Mouse (Mus musculus) adrenal gland, adult 8-10 months (tissue): ENCODE data around the gene Mettl27. TPM values are rescaled to one million over a fixed set of nuclear protein-coding genes. Genes with fewer than 3 reads are reported as not detected.

ENCODE experiments used
- DNase-seq: peaks from one replicate; pipeline ENCODE4 v3.0.0; 2022
- total RNA-seq, 4 experiments: library from RNA; stranded (reverse); gene quantifications; 2 replicates each; pipeline ENCODE4 v1.2.4; 2022

Mettl27 gene
- total RNA-seq, 4 experiments from 2014 or later = 22.1 to 55.7 (median 44.6) TPM

GRCm38 (mm10) chr5:134986298-134987268, 54.4 kb downstream of the Mettl27 start:
- no peak for DNase-seq

GRCm38 (mm10) chr5:134989166-134989565, 57.0 kb downstream of the Mettl27 start:
- DNase-seq = no peak

DNA sequence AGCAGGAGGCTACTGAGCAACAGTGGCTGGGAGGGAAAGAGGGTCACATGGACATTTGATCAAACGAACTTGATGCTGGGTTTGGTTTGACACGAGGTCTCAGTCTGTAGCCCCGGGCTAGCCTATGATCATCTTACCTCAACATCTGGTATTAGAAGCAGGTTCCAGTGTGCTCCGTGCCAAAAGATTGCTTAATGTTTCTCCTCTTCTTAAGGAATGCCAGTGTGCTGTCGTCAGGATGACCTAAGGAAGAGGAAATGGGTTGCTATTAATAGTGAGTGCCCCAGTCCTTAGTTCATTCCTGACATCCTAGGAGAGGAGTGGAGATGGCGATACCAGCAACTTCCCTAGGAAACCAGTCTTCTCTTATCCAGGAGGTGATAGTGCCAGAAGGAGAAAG, 57.6 kb downstream of the Mettl27 start:
- no peak for DNase-seq

Other genes starting within 250 kb of the Mettl27 start
- 10 to 100 TPM; 22.4 to 25.4 (median 23.7) TPM for gene Limk1, start 243.8 kb upstream of the Mettl27 start, total RNA-seq
- 10 to 100 TPM in 2 of 4 experiments, 1 to 10 TPM in 2; 6.8 to 12.7 (median 9.7) TPM for gene Eln, start 185.0 kb upstream of the Mettl27 start, total RNA-seq
- not detected for gene Tmem270, start 25.6 kb upstream of the Mettl27 start, total RNA-seq
- not detected for gene Cldn13, start 16.8 kb upstream of the Mettl27 start, total RNA-seq
- not detected for gene Cldn4, start 14.6 kb downstream of the Mettl27 start, total RNA-seq
- 1 to 10 TPM in 3 of 4 experiments, not detected in 1; 1.1 to 1.5 (median 1.4) TPM for gene Cldn3, start 53.8 kb downstream of the Mettl27 start, total RNA-seq
- gene Abhd11, start 76.8 kb downstream of the Mettl27 start, total RNA-seq = 10 to 100 TPM; 52.4 to 65.4 (median 55.9) TPM
- 10 to 100 TPM in 3 of 4 experiments, 1 to 10 TPM in 1; 4.9 to 15.9 (median 12.1) TPM for gene Stx1a, start 91.1 kb downstream of the Mettl27 start, total RNA-seq
- 10 to 100 TPM; 35.8 to 42.0 (median 38.7) TPM for gene Dnajc30, start 131.8 kb downstream of the Mettl27 start, total RNA-seq
- gene Bud23, start 132.6 kb downstream of the Mettl27 start, total RNA-seq = 10 to 100 TPM; 54.5 to 56.7 (median 55.8) TPM
- gene Vps37d, start 145.9 kb downstream of the Mettl27 start, total RNA-seq = 1 to 10 TPM; 2.2 to 6.5 (median 4.8) TPM
- gene Mlxipl, start 157.5 kb downstream of the Mettl27 start, total RNA-seq = 10 to 100 TPM; 33.6 to 42.9 (median 37.8) TPM
- gene Tbl2, start 217.3 kb downstream of the Mettl27 start, total RNA-seq = 10 to 100 TPM; 21.2 to 30.4 (median 25.6) TPM
- 10 to 100 TPM; 65.5 to 89.7 (median 78.2) TPM for gene Bcl7b, start 235.9 kb downstream of the Mettl27 start, total RNA-seq